Comparison of ENCODE assay signal across 10 mouse cellular contexts in genomic region chr15:12376491-12377069, GRCm38 (mm10). TPM values are rescaled to one million over a fixed set of nuclear protein-coding genes. Genes with fewer than 3 reads are reported as not detected.
A peak's percentile ranks its signal among the peaks of the same experiment; 100 is the strongest.
DNase-seq lines count a peak whose midpoint lies in the region; ATAC-seq and TF ChIP-seq lines count a peak whose summit lies in the region.
"Had no signal": no experiment of that assay in that cellular context is flagged by ENCODE, and none has a peak within 500 bp of the region (broad histone marks: within the 10 kb centered on the region; RNA-seq: fewer than 3 reads in every experiment).

No protein-coding gene starts in this region.

- no peaks in the 10 kb centered on the region for H3K36me3 ChIP-seq in heart, embryonic 11.5 days (ENCODE audit: control insufficient read depth, insufficient read depth, low read length)
- peaks cover 2% of the 10 kb centered on the region; the same call in 1 of the 2 replicates for H3K36me3 ChIP-seq in lung, embryonic 14.5 days (ENCODE audit: insufficient read depth)
- no peaks in the 10 kb centered on the region for H3K36me3 ChIP-seq in midbrain, embryonic 12.5 days

- no peaks in the 10 kb centered on the region for H3K27me3 ChIP-seq in heart, embryonic 11.5 days (ENCODE audit: control insufficient read depth, insufficient read depth, low read length)
- H3K27me3 ChIP-seq in lung, embryonic 14.5 days (ENCODE audit: insufficient read depth, low read length): no peaks in the 10 kb centered on the region
- peaks cover 15% of the 10 kb centered on the region; the same call in 1 of the 2 replicates for H3K27me3 ChIP-seq in midbrain, embryonic 12.5 days

- H3K9ac ChIP-seq in heart, embryonic 11.5 days (ENCODE audit: low read depth, low read length): no peak overlapping the region; the same call in 1 of the 2 replicates
- no peak overlapping the region for H3K9ac ChIP-seq in lung, embryonic 14.5 days
- H3K9ac ChIP-seq in midbrain, embryonic 12.5 days (replicated peaks): peak overlapping the region; percentile 28; the same call in 1 of the 2 replicates

- H3K4me1 ChIP-seq in heart, embryonic 11.5 days (ENCODE audit: control insufficient read depth, insufficient read depth, low read length): peaks cover 8% of the 10 kb centered on the region
- peaks cover 11% of the 10 kb centered on the region for H3K4me1 ChIP-seq in lung, embryonic 14.5 days (ENCODE audit: insufficient read depth)
- H3K4me1 ChIP-seq in midbrain, embryonic 12.5 days: peaks cover 23% of the 10 kb centered on the region

- no peak for DNase-seq in heart, adult 8-10 months (ENCODE audit: low spot score)
- DNase-seq in lung, embryonic 14.5 days: no peak
- DNase-seq in lung, postnatal 10 days: no peak
- DNase-seq in adrenal gland, adult 8-10 months: no peak
- no peak for DNase-seq in frontal cortex, postnatal 25 days (ENCODE audit: low spot score in 2 of 2)
- DNase-seq: B cell, adult 2 months; cerebellum, adult 9-10 months had no signal

- H3K9me3 ChIP-seq in heart, embryonic 11.5 days (replicated peaks; ENCODE audit: control insufficient read depth, low read length): no peaks in the 10 kb centered on the region
- no peaks in the 10 kb centered on the region for H3K9me3 ChIP-seq in lung, embryonic 14.5 days (ENCODE audit: low read depth, low read length)
- H3K9me3 ChIP-seq in midbrain, embryonic 12.5 days: no peaks in the 10 kb centered on the region

- H3K4me3 ChIP-seq in heart, embryonic 11.5 days (ENCODE audit: low read depth, low read length): peak overlapping the region; percentile 39; the same call in 1 of the 2 replicates
- H3K4me3 ChIP-seq in lung, embryonic 14.5 days (ENCODE audit: low read depth, low read length): no peak overlapping the region; the same call in 1 of the 2 replicates
- peak overlapping the region; percentile 37 for H3K4me3 ChIP-seq in midbrain, embryonic 12.5 days

- 40% methylated on average over 13 of the region's 13 CpGs for WGBS in heart, embryonic 11.5 days (ENCODE audit: insufficient replicate concordance)
- 40% methylated on average over 13 of the region's 13 CpGs for WGBS in lung, embryonic 14.5 days
- WGBS in midbrain, embryonic 12.5 days: 38% methylated on average over 13 of the region's 13 CpGs

- TF ChIP-seq CTCF in lung, embryonic 14.5 days (IDR thresholded peaks at IDR 0.05; ENCODE audit: low read depth): no peak; the same call in 1 of the 2 replicates

- ATAC-seq in heart, embryonic 11.5 days (replicated peaks; ENCODE audit: insufficient number of reproducible peaks, low FRiP score, low TSS enrichment): no peak
- ATAC-seq in lung, embryonic 14.5 days (ENCODE audit: insufficient read depth): no peak
- peak; percentile 14; the same call in 1 of the 2 replicates for ATAC-seq in granulocyte monocyte progenitor cell, adult 5-6 weeks (replicated peaks; ENCODE audit: poor library complexity, severe bottlenecking)
- ATAC-seq in midbrain, embryonic 12.5 days (ENCODE audit: low FRiP score, low read depth): no peak

- no peak overlapping the region for H3K27ac ChIP-seq in heart, embryonic 11.5 days (ENCODE audit: low read depth, low read length)
- H3K27ac ChIP-seq in lung, embryonic 14.5 days (ENCODE audit: low read depth): peak overlapping the region; percentile 12; the same call in 1 of the 2 replicates
- peak overlapping the region; percentile 60; the same call in 1 of the 2 replicates for H3K27ac ChIP-seq in midbrain, embryonic 12.5 days (replicated peaks)

- H3K4me2 ChIP-seq in heart, embryonic 11.5 days: peak overlapping the region; percentile 79
- peak overlapping the region; percentile 65; the same call in 1 of the 2 replicates for H3K4me2 ChIP-seq in lung, embryonic 14.5 days
- H3K4me2 ChIP-seq in midbrain, embryonic 12.5 days (replicated peaks): peak overlapping the region; percentile 57

RNA-seq across cellular contexts. Expression of gene 1810049J17Rik, which starts 54.9 kb away (rescaled TPM):
- polyA plus RNA-seq in heart, embryonic 11.5 days (2014; fragmentation: Nextera tagmentation; extraction: Ambion mirVana): not detected in 2 replicates
- under 1 TPM in 1 of 4 experiments, not detected in 3; 0.65 TPM for total RNA-seq in heart, adult 8-10 months (2022)
- polyA plus RNA-seq in lung, embryonic 14.5 days (2014; fragmentation: Nextera tagmentation; extraction: Ambion mirVana): 1.3 and 2.0 TPM in 2 replicates
- not detected in 2 replicates for total RNA-seq in granulocyte monocyte progenitor cell, adult 5-6 weeks (2014; fragmentation: Nextera tagmentation)
- total RNA-seq in granulocyte monocyte progenitor cell, adult 5-6 weeks (2017): not detected in 2 replicates
- 0.75 TPM in 1 of 2 replicates, not detected in the other for polyA plus RNA-seq in midbrain, embryonic 12.5 days (2016; fragmentation: Nextera tagmentation; extraction: Ambion mirVana)
- 1 to 10 TPM in 1 of 4 experiments, under 1 TPM in 2, not detected in 1; 0.61 to 1.2 (median 0.75) TPM for total RNA-seq in adrenal gland, adult 8-10 months (2022)

RNA-seq across cellular contexts. Expression of gene Golph3, which starts 55.3 kb away (rescaled TPM):
- polyA plus RNA-seq in heart, embryonic 11.5 days (2014; fragmentation: Nextera tagmentation; extraction: Ambion mirVana): 85.8 and 93.7 TPM in 2 replicates
- 10 to 100 TPM; 64.8 to 73.0 (median 72.5) TPM for total RNA-seq in heart, adult 8-10 months (2022)
- polyA plus RNA-seq in lung, embryonic 14.5 days (2014; fragmentation: Nextera tagmentation; extraction: Ambion mirVana): 91.2 and 96.3 TPM in 2 replicates
- 64.1 and 73.3 TPM in 2 replicates for total RNA-seq in granulocyte monocyte progenitor cell, adult 5-6 weeks (2014; fragmentation: Nextera tagmentation)
- total RNA-seq in granulocyte monocyte progenitor cell, adult 5-6 weeks (2017): 92.7 and 98.3 TPM in 2 replicates
- 94.8 and 98.4 TPM in 2 replicates for polyA plus RNA-seq in midbrain, embryonic 12.5 days (2016; fragmentation: Nextera tagmentation; extraction: Ambion mirVana)
- total RNA-seq in adrenal gland, adult 8-10 months (2022): 100 to 1,000 TPM; 109 to 136 (median 122) TPM
